Mouse (Mus musculus): ENCODE data around the gene Lamtor4. TPM values are rescaled to one million over a fixed set of nuclear protein-coding genes. Genes with fewer than 3 reads are reported as not detected.

Lamtor4 gene
- total RNA-seq, 2 experiments from 2014 or later = 45.2 to 49.9 TPM

DNA sequence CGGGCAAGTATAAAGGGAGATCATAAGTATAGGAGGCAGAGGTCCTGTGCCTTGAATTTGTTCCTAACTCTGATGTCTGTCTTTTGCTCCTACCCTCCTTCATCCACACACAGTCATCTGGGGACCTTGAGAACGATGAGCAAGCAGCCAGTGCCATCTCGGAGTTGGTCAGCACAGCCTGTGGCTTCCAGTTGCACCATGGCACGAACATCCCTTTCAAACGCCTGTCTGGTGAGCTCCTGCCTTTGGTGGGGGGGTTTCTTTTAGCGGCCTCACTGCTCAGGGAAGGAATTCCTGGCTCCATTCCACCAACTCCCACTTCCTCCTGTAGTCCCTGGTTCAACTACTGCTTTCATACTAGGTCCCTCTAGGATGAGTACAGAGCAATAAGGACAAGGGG is 3.3 kb downstream of the Lamtor4 start:
- DNase-seq = no peak

DNA sequence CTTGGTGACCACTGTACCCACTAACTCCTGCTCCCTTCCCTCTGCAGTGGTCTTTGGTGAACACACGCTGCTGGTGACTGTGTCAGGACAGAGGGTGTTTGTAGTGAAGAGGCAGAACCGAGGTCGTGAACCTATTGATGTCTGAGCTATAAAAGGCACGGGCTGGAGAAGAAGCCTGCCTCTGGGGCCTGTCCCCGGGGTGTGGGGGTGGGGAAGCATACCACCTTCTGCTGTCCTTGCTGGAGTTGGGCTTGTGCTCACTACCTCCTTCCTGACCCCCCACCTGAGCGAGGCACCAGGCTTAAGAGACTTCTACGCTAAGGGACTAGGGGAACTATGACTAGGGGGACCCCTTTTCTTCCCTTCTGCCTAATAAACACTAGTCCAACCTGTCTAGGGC is 3.7 kb downstream of the Lamtor4 start:
- DNase-seq = no peak
- intact Hi-C loops (cut with DNase I) = no loop called here

More for the DNA sequence above, 3.3 kb downstream of the Lamtor4 start:
- intact Hi-C loops (cut with DNase I) = no loop called here

- intact Hi-C loops (cut with DNase I) = no loop called here
Observed at GRCm38 (mm10) chr5:138260051-138260450, 4.8 kb downstream of the Lamtor4 start.

GRCm38 (mm10) chr5:138260834-138261233 is 5.6 kb downstream of the Lamtor4 start:
- no peak for DNase-seq
- intact Hi-C loops (cut with DNase I) = no loop called here

More at GRCm38 (mm10) chr5:138260051-138260450, 4.8 kb downstream of the Lamtor4 start:
- DNase-seq = no peak

DNA sequence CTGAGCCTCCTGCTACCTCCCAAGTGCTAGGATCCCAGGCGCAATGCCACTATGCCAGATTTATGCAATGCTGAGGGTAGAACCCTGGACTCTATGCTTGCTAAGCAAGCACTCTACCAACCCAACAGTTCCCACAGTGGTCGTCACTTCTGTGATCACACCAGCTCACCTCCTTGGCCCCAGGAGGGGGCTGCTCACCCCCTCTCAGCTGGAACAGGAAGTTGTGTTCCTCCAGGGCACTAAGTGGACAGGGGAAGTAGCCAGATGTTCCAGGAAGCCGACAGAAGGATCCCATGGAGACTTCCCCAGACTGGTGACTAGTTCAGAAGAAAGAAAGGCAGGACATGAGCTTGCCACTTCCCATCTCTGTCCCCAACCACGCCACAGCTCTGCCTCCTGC is 6.7 kb downstream of the Lamtor4 start:
- no peak for DNase-seq
- intact Hi-C loops (cut with DNase I) = no loop called here

DNA sequence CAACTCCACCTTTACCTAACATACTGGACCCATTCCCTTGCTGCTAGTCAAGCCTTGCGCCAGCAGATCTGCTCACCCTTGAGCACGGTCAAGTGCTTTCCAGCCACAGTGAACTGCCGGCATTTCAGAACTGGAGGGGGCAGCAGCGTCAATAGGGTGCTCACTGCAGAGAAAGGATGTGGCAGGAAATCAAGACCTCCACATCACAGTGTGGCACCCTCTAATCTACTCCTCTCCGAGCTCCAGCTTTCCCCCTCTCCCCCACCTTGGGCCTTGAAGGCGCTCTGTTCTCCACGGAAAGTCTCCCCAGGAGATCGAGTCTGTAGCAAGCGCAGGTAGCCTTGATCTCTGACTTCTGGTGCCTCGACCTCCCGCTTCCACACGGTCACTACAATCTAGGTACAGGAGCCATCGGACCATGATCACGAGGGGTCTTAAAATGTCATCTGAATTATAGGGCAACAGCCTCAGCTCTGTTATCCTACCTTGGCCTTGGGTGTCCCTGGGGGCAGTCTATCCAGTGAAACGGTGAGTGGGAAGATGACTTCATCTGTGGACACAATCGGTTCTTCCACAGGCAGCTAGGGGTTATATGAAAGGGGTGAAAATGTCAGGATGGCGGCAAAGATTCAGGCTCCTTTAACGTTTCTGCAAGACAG is 7.4 kb downstream of the Lamtor4 start:
- DNase-seq = no peak

DNA sequence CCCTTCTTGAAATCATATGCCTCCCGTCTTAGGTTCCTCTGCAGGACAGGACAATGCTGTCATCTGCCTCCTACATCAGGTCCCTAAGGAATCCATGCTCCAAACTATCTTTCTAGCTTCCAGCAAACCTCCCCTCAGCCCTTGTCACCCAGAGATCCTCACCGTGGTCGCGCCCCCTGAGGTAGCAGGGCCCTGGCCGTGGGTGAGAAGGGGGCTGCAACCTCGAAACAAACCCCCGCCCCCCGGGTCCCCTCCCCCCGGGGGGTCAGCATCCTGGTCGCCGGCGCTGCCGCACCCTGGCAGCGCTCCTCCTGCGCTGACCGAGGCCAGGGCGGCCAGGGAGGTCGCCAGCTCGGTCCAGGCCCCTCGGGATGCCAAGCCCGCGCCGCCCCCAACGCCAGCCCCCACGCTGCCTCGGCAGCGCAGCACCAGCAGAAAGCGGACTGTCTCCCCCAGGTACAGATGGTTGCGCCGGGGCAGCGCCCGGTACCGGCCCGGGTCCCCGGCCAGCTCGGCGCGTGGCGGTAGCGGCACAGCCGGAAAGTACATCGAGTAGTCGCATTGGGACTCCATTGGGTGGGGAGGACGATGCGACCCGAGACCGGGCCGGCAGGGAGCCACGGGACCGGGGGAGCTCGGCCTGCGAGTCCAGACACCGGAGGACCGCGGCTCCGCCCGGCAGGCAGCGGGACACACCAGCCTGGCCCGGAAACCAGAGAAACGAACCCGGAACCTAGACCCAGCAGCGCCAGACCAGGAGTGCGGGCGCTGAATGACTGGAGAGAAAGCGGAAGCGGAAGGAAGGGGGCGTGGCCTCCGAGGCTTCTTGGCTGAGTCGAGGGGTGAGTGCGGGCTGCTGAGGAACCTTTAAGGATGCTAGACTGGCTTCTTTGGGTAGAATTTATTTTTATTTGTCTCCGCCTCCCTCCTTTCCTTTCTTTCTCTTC is 8.3 kb downstream of the Lamtor4 start, which contains the start of gene BC037034:
Gene BC037034, minus strand, starts transcription at position 774 of the 947 bp plus-strand sequence.
- intact Hi-C loops (cut with DNase I) = no loop called here
- DNase-seq = peak; percentile 85 to 90

More for the DNA sequence above, 7.4 kb downstream of the Lamtor4 start:
- intact Hi-C loops (cut with DNase I) = no loop called here

GRCm38 (mm10) chr5:138264207-138264578 is 8.9 kb downstream of the Lamtor4 start:
- DNase-seq = no peak
- intact Hi-C loops (cut with DNase I) = no loop called here

- no peak for DNase-seq
- intact Hi-C loops (cut with DNase I) = no loop called here
Observed at GRCm38 (mm10) chr5:138265712-138266111, 10.4 kb downstream of the Lamtor4 start.

- DNase-seq = no peak
- intact Hi-C loops (cut with DNase I) = no loop called here
Observed at GRCm38 (mm10) chr5:138267114-138267513, 11.8 kb downstream of the Lamtor4 start.

GRCm38 (mm10) chr5:138268980-138269379 is 13.7 kb downstream of the Lamtor4 start:
- no peak for DNase-seq
- intact Hi-C loops (cut with DNase I) = no loop called here

DNA sequence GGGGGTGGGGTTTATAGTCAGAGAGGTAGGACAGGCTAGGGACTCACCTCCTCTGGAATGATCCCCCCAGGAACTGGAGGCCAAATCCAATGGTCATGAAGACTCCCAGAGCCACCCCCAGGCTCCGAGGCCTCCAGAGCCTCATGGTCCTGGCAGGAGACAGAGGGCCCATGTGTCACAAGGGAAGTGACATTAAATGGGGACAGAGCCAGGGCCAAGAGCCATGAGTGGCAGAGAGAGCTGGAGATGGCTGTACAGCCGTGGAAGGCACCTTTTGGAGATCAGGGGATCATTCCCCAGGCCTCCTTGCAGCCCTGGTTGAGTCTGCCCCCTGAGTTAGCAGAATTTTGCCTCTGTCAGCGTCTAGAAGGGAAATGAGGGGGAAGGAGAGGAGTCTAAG is 15.9 kb downstream of the Lamtor4 start:
- intact Hi-C loops (cut with DNase I) = no loop called here
- DNase-seq = no peak

GRCm38 (mm10) chr5:138272409-138272923 is 17.2 kb downstream of the Lamtor4 start, which contains the start of gene Gal3st4:
Gene Gal3st4 (minus strand): TSS chr5:138272840.
- intact Hi-C loops (cut with DNase I) = no loop called here
- DNase-seq = no peak

GRCm38 (mm10) chr5:138274186-138274585 is 18.9 kb downstream of the Lamtor4 start:
- intact Hi-C loops (cut with DNase I) = no loop called here
- no peak for DNase-seq

DNA sequence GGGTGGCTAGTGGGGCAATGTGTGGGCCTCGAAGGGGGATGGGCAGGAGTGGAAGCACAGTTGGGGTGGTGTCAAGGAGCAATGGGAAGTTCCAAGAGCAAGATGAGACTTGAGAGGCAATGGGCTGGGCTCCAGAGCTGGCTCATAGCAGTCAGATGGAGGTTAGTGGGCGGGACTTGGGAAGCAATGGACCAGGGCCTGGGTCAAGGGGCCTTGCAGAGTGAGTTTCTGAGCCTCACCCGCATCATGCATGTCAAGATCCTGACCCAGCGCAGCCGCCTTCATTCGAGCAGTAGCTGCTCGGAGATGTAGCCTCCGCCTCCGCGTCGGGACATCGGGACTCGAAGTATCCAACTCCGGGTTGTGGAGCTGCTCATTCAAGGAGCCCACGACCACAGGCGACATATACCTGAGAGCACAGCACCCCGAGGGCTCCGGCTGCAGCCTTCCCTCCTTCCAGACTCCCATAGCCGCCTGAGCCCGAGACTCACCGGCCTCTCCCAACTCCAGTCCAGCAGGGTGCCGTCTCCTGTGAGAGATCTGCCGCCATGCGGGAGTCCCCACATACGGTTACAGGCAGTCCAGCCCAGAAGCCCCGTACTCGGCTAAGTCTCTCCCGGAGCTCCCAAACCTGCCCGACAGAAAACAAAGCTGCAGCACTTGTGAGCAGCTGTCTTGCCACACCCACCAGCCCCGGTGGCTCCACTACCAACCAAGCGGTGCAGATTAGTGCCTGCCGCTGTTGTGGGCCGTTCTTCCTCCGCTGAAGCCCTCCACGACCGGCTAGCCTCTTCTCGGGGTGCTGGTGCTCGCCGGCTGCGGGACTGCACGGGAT is 20.2 kb downstream of the Lamtor4 start:
- intact Hi-C loops (cut with DNase I) = no loop called here
- DNase-seq = no peak

- intact Hi-C loops (cut with DNase I) = no loop called here
- DNase-seq = no peak
Observed at GRCm38 (mm10) chr5:138277994-138278393, 22.7 kb downstream of the Lamtor4 start.

DNA sequence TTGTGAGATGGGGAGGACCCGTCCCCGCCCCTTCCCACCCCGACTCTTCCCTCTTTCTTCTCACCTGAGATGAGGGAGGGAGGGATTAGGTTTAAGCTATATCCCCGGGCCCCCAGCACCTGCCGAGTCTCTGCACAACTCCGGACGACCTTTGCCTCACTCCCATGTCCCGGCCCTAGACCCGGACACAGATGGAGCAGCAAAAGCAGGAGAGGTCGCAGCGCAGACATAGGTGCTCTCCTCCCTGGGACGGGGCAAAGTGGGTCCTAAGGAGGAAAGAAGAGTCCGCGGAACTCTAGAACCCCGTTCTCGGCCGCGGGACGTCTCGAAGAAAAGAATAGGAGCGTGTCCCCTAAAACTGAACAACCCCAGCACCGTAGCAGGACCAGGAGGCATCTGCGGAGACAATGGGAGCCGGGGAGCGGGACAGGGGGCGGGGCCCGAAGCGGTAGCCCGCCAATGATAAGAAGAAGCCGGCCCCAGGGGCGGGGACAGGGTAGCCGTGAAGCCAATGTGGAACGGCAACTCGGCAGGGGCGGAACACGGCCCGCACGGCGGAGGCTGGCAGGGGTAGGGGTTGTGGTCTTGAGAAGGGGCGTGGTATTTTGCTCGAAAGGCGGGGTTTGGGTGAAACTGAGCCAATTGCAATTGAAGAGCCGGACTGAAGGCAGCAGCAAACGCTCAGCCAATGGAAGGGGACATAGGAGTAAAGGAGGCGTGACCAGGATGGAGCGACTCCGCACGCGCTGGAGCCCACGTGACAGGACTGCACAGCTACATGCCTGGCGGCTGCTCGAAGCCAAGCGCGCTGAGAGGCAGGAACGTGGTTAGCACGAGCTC is 24.5 kb downstream of the Lamtor4 start, which contains the start of the genes Gm43720, Gpc2 and Stag3:
Gene Gm43720, minus strand, starts transcription at position 374 of the 840 bp plus-strand sequence.
Gene Gpc2, minus strand, starts transcription at position 421 of the 840 bp plus-strand sequence.
Gene Stag3, plus strand, starts transcription at position 656 of the 840 bp plus-strand sequence.
- intact Hi-C loops (cut with DNase I) = no loop called here

DNA sequence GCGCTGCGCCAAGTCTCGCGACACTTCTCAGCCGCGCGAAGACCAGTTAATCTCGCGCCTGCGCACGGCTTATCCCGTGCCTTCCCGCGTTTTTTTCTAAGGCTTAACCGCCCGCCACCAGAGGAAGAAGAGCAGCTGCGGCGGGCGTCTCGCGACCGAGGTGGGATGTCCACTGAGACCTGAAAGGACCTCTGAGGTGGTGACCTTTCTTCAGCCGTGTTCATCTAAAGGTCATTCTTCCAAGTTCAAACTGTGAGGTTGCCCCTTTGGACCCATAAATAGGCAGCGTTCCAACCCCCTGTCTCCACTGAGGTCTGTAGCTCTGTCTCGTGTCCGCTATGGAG is 25.1 kb downstream of the Lamtor4 start:
- no peak for DNase-seq
- intact Hi-C loops (cut with DNase I) = no loop called here

More for the DNA sequence above, 24.5 kb downstream of the Lamtor4 start, which contains the start of the genes Gm43720, Gpc2 and Stag3:
- DNase-seq = peak; percentile 67 to 69

GRCm38 (mm10) chr5:138280829-138281228 is 25.5 kb downstream of the Lamtor4 start:
- intact Hi-C loops (cut with DNase I) = no loop called here
- DNase-seq = no peak
